Mouse (Mus musculus) G1E (cell line): Measurements from ENCODE around the gene Gfi1b.
A peak's percentile ranks its signal among the peaks of the same experiment; 100 is the strongest.

Experiments
- CTCF ChIP-seq: IDR thresholded peaks from 2 replicates; pipeline ENCODE4 v1.5.1; 2012; ENCODE audit warnings: low read depth, low read length, inconsistent platforms, mixed read lengths
- GATA1 ChIP-seq: IDR thresholded peaks from 2 replicates; pipeline ENCODE4 v1.6.1; 2012; ENCODE audit warnings: borderline replicate concordance, low read length, inconsistent platforms, mixed read lengths
- GATA2 ChIP-seq: IDR thresholded peaks from 2 replicates; pipeline ENCODE4 v1.6.1; 2012; ENCODE audit warnings: low read depth, low read length, inconsistent platforms, borderline replicate concordance
- POLR2AphosphoS5 ChIP-seq: IDR thresholded peaks from 2 replicates; pipeline ENCODE4 v1.6.1; 2012; ENCODE audit warnings: low read depth, low read length, inconsistent platforms; ENCODE audit not compliant: insufficient replicate concordance
- TAL1 ChIP-seq: conservative IDR thresholded peaks from 2 replicates; pipeline ENCODE4 v1.6.1; 2012; ENCODE audit warnings: low read depth, low read length, inconsistent platforms, mixed read lengths

- TF ChIP-seq CTCF (peak; percentile 43), GATA1 (no peak), TAL1 (no peak), POLR2AphosphoS5 (no peak), GATA2 (no peak)
Measured at GRCm38 (mm10) chr2:28616358-28616757, 5.4 kb downstream of the Gfi1b start.
